Mouse (Mus musculus) forebrain, embryonic 14.5 days (tissue): ENCODE data around the gene Zcchc3. TPM values are rescaled to one million over a fixed set of nuclear protein-coding genes. Genes with fewer than 3 reads are reported as not detected.

Experiments used
- polyA plus RNA-seq: library from polyadenylated mRNA; unstranded; fragments of >200 nt; fragmentation: Nextera tagmentation; extraction: Ambion mirVana; gene quantifications from 2 replicates; pipeline ENCODE4 v1.2.1, GENCODE M21; 2014

Gene Zcchc3
- polyA plus RNA-seq, 1 experiment from 2014 or later: 17.3 TPM

Other genes with a start within 250 kb of the Zcchc3 start
- 162 and 168 TPM in 2 replicates for gene Csnk2a1, start 188.2 kb downstream of the Zcchc3 start, polyA plus RNA-seq
- 18.4 and 20.2 TPM in 2 replicates for gene Tbc1d20, start 121.2 kb downstream of the Zcchc3 start, polyA plus RNA-seq
- 80.7 and 97.1 TPM in 2 replicates for gene Rbck1, start 82.4 kb downstream of the Zcchc3 start, polyA plus RNA-seq
- 0.24 and 0.79 TPM in 2 replicates for gene Trib3, start 71.0 kb downstream of the Zcchc3 start, polyA plus RNA-seq
- 18.9 and 21.8 TPM in 2 replicates for gene Nrsn2, start 38.4 kb downstream of the Zcchc3 start, polyA plus RNA-seq
- gene Sox12, start 17.0 kb downstream of the Zcchc3 start, polyA plus RNA-seq: 18.2 and 21.8 TPM in 2 replicates
- gene 6820408C15Rik, start 560 bp upstream of the Zcchc3 start, polyA plus RNA-seq: 2.3 and 2.8 TPM in 2 replicates
- not detected in 2 replicates for gene Defb23, start 49.6 kb upstream of the Zcchc3 start, polyA plus RNA-seq
- gene Defb20, start 62.0 kb upstream of the Zcchc3 start, polyA plus RNA-seq: not detected in 2 replicates
- gene Defb22, start 75.1 kb upstream of the Zcchc3 start, polyA plus RNA-seq: not detected in 2 replicates
- not detected in 2 replicates for gene Defb26, start 96.7 kb upstream of the Zcchc3 start, polyA plus RNA-seq
- gene Defb28, start 103.2 kb upstream of the Zcchc3 start, polyA plus RNA-seq: not detected in 2 replicates
- not detected in 2 replicates for gene Defb29, start 125.1 kb upstream of the Zcchc3 start, polyA plus RNA-seq
- not detected in 2 replicates for gene Gm17416, start 154.3 kb upstream of the Zcchc3 start, polyA plus RNA-seq
- not detected in 2 replicates for gene Defb21, start 157.7 kb upstream of the Zcchc3 start, polyA plus RNA-seq
- gene Defb19, start 165.3 kb upstream of the Zcchc3 start, polyA plus RNA-seq: not detected in 2 replicates
- gene Defb45, start 184.4 kb upstream of the Zcchc3 start, polyA plus RNA-seq: not detected in 2 replicates
- gene Defb36, start 189.3 kb upstream of the Zcchc3 start, polyA plus RNA-seq: not detected in 2 replicates
- gene Defb25, start 208.0 kb upstream of the Zcchc3 start, polyA plus RNA-seq: not detected in 2 replicates
- gene Rem1, start 211.9 kb upstream of the Zcchc3 start, polyA plus RNA-seq: 0.34 and 0.53 TPM in 2 replicates